ENCODE assay signal across 13 mouse cellular contexts in the genomic region with DNA sequence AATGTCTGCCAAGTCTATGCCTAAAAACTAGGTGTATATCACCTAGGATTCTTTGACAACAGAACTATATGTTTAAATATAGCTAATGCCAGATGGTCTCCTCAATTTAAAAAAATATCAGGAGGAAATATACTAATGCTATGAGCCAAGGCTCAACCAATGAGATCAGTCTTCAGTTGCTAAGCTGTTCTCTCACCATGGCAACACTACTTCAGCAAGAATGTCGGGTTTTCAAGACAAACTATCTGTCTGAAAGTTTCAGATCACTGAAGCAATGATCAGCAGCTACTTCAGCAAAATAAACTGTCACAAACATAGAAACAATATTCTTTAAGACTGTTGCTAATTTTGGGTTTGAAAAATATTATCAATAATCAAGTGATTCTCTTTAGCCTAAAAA.
"Had no signal": no experiment of that assay in that cellular context is flagged by ENCODE, and none has a peak within 500 bp of the region (broad histone marks: within the 10 kb centered on the region; RNA-seq: fewer than 3 reads in every experiment).

No protein-coding gene starts in this region.

- H3K27me3 ChIP-seq: limb, embryonic 15.5 days; liver, embryonic 12.5 days; megakaryocyte, embryonic 14.5 days; neural tube, embryonic 15.5 days had no signal

- H3K9me3 ChIP-seq: limb, embryonic 15.5 days; liver, embryonic 12.5 days; neural tube, embryonic 15.5 days had no signal

- H3K4me1 ChIP-seq: liver, embryonic 12.5 days; megakaryocyte, embryonic 14.5 days; neural tube, embryonic 15.5 days had no signal

- DNase-seq: kidney, postnatal 25 days; layer of hippocampus, adult 9-11 months; layer of hippocampus, postnatal 36 days; lung, embryonic 14.5 days; lung, postnatal 10 days; thymus, adult 18-20 months; thymus, postnatal 14 days had no signal

- H3K36me3 ChIP-seq: limb, embryonic 15.5 days; liver, embryonic 12.5 days; neural tube, embryonic 15.5 days had no signal

- ATAC-seq: liver, embryonic 12.5 days had no signal

- H3K4me2 ChIP-seq: limb, embryonic 15.5 days; liver, embryonic 12.5 days; lung, embryonic 14.5 days; neural tube, embryonic 15.5 days had no signal

- H3K9ac ChIP-seq: limb, embryonic 15.5 days; liver, embryonic 12.5 days; lung, embryonic 14.5 days; neural tube, embryonic 15.5 days had no signal

- H3K27ac ChIP-seq: limb, embryonic 15.5 days; liver, embryonic 12.5 days; macrophage; neural tube, embryonic 15.5 days had no signal

- H3K4me3 ChIP-seq: limb, embryonic 15.5 days; liver, embryonic 12.5 days; megakaryocyte, embryonic 14.5 days; myocyte; neural tube, embryonic 15.5 days had no signal
